Mouse (Mus musculus): ENCODE data around the gene Ddc. TPM values are rescaled to one million over a fixed set of nuclear protein-coding genes. Genes with fewer than 3 reads are reported as not detected.

Gene Ddc
- polyA plus RNA-seq, 1 experiment, result 0.48 TPM

DNA sequence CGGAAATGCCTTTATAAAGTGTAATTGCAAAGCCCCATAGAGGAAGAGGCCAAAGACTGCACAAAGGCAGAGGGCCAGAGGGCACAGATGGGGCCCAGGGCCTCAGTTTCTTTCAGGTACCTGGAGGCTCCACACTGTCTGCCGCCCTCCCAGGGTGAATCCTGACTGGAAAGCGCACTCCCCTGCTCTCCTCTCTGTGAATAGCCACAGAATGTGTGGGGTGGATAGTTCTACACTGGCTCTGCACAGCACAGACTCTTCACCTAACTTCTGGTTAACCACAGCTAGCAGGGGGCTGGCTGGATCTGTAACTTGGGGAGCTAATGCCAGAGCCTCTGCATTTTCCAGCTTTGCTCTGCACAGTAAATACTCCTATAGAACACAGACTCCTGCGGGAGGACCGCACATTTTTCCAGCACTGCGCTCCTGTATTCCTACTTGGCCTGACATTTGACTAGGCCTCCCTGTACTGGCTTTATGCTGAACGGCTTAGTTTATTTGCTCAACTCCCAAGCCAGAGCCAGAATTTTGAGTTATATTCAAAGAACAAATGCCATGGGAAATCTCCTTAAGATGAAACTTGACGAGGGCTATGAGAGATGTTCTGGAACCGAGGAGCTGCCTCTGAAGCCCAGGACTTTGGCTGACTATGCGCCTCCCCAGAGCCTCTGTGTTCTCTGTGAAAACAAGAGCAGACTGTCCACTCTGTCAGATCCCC, 18.8 kb downstream of the Ddc start:
- Histone ChIP-seq H3ac (ENCODE audit: control insufficient read depth, insufficient read length, low read depth) (no peak overlapping the region), H3K79me3 (ENCODE audit: low read depth) (no peaks in the 10 kb centered on the region), H3K4me3 (ENCODE audit: insufficient read depth, poor library complexity, severe bottlenecking) (no peak overlapping the region), H3K79me2 (ENCODE audit: control insufficient read depth, insufficient read depth) (no peaks in the 10 kb centered on the region), H3K36me3 (ENCODE audit: control insufficient read depth, insufficient read depth) (no peaks in the 10 kb centered on the region), H3K27me3 (ENCODE audit: control insufficient read depth, insufficient read depth, insufficient read length) (no peaks in the 10 kb centered on the region)
- no peak for TF ChIP-seq MAX (IDR thresholded peaks at IDR 0.05)
- no peak for TF ChIP-seq MYOD1 (IDR thresholded peaks at IDR 0.05; ENCODE audit: control insufficient read depth, insufficient read length, low read depth)
- no peak for TF ChIP-seq USF1 (IDR thresholded peaks at IDR 0.05; ENCODE audit: low read depth)
- no peak for TF ChIP-seq CEBPB (IDR thresholded peaks at IDR 0.05; ENCODE audit: low read depth)
- TF ChIP-seq CTCF (IDR thresholded peaks at IDR 0.05; ENCODE audit: control insufficient read depth, insufficient read depth, insufficient read length), result no peak
- no peak for TF ChIP-seq MYOG (IDR thresholded peaks at IDR 0.05; ENCODE audit: control insufficient read depth, extremely low read depth, insufficient read length)
- no peak for TF ChIP-seq FOSL1 (IDR thresholded peaks at IDR 0.05; ENCODE audit: insufficient read depth, low read length, poor library complexity, severe bottlenecking)

DNA sequence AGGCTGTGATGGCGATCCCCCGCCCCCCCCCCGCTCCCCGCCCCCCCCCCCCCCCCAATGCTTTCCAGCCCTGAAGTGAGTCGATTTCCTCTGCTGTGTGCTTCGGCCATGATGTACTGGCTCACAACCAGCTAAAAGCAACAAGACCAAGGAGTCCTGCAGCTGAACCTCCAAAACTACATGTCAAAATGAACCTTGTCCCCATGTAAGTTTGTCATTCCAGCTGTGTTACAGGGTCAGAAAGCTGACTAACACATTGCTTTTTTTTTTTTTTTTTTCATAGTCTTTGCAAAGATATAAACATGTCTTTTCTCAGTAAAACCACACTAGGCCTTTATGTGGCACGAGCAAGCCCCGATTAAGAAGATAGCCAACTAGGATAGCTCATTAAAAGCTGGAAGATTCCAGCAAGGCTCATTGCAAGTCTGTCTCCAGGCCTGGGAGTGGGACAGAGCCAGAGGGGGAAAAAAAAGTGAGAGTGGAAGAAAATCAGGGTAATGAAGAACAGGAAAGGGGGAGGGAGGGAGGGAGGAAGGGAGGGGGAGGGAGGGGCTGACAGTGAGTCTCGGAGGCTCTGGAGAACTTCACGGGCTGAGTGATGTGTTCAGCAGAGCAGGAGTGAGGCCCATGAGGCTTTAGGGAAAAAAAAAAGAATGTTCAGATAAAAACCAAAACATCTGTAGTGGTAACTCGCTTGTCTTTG, 19.5 kb downstream of the Ddc start:
- TF ChIP-seq USF1 (IDR thresholded peaks at IDR 0.05; ENCODE audit: low read depth) (no peak), CEBPB (IDR thresholded peaks at IDR 0.05; ENCODE audit: low read depth) (no peak), CTCF (IDR thresholded peaks at IDR 0.05; ENCODE audit: control insufficient read depth, insufficient read depth, insufficient read length) (no peak), FOSL1 (IDR thresholded peaks at IDR 0.05; ENCODE audit: insufficient read depth, low read length, poor library complexity, severe bottlenecking) (no peak), MYOG (IDR thresholded peaks at IDR 0.05; ENCODE audit: control insufficient read depth, extremely low read depth, insufficient read length) (no peak), MAX (IDR thresholded peaks at IDR 0.05) (no peak), MYOD1 (IDR thresholded peaks at IDR 0.05; ENCODE audit: control insufficient read depth, insufficient read length, low read depth) (no peak)
- no peak overlapping the region for H3K4me3 ChIP-seq (ENCODE audit: insufficient read depth, poor library complexity, severe bottlenecking)
- no peaks in the 10 kb centered on the region for H3K36me3 ChIP-seq (ENCODE audit: control insufficient read depth, insufficient read depth)
- H3ac ChIP-seq (ENCODE audit: control insufficient read depth, insufficient read length, low read depth), result no peak overlapping the region
- H3K79me3 ChIP-seq (ENCODE audit: low read depth), result no peaks in the 10 kb centered on the region
- no peaks in the 10 kb centered on the region for H3K27me3 ChIP-seq (ENCODE audit: control insufficient read depth, insufficient read depth, insufficient read length)
- H3K79me2 ChIP-seq (ENCODE audit: control insufficient read depth, insufficient read depth), result no peaks in the 10 kb centered on the region

DNA sequence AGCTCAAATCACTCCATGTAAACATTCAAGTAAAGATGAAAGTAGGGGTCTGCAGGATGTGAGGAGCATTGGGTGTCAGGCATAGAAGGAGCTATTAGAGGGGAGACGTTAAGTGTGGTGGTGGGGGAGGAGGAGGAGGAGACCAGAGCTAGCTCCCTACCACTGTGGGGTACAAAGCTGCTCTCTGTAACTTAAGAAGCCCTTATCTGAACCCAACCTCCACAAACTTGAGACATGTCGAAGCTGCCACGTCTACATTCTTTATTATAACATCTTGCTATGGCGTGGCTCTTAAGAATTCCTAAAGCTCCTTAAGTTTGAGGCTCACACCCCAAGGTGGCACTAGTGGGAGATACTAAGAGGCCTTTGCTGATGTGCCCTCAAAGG, 20.1 kb downstream of the Ddc start:
- H3ac ChIP-seq (ENCODE audit: control insufficient read depth, insufficient read length, low read depth), result no peak overlapping the region
- no peaks in the 10 kb centered on the region for H3K27me3 ChIP-seq (ENCODE audit: control insufficient read depth, insufficient read depth, insufficient read length)
- no peak for TF ChIP-seq CEBPB (IDR thresholded peaks at IDR 0.05; ENCODE audit: low read depth)
- TF ChIP-seq CTCF (IDR thresholded peaks at IDR 0.05; ENCODE audit: control insufficient read depth, insufficient read depth, insufficient read length), result no peak
- no peak for TF ChIP-seq MYOG (IDR thresholded peaks at IDR 0.05; ENCODE audit: control insufficient read depth, extremely low read depth, insufficient read length)
- TF ChIP-seq MAX (IDR thresholded peaks at IDR 0.05), result no peak
- TF ChIP-seq MYOD1 (IDR thresholded peaks at IDR 0.05; ENCODE audit: control insufficient read depth, insufficient read length, low read depth), result no peak
- no peak for TF ChIP-seq USF1 (IDR thresholded peaks at IDR 0.05; ENCODE audit: low read depth)
- TF ChIP-seq FOSL1 (IDR thresholded peaks at IDR 0.05; ENCODE audit: insufficient read depth, low read length, poor library complexity, severe bottlenecking), result no peak
- no peaks in the 10 kb centered on the region for H3K79me2 ChIP-seq (ENCODE audit: control insufficient read depth, insufficient read depth)
- H3K36me3 ChIP-seq (ENCODE audit: control insufficient read depth, insufficient read depth), result no peaks in the 10 kb centered on the region
- no peaks in the 10 kb centered on the region for H3K79me3 ChIP-seq (ENCODE audit: low read depth)
- no peak overlapping the region for H3K4me3 ChIP-seq (ENCODE audit: insufficient read depth, poor library complexity, severe bottlenecking)

DNA sequence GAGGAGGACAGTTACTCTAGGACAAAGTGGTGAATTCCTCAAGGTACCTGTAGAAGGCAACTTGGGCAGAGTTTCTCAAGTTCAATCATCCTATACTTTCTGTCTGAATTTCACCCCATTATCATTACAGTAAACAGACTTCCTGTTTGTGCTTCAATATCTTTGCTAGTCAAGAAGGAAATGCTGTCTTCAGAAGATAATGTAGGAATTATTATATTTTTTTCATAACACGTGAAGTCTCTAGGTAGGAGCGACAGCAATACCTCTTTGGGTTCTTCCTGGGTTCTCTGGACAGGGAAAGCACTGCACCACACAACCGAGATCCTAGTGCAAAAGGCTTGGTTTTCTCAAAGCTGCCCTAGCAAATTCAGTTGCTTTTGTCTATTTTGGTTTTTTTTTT, 21.6 kb downstream of the Ddc start:
- no peak overlapping the region for H3K4me3 ChIP-seq (ENCODE audit: insufficient read depth, poor library complexity, severe bottlenecking)
- no peaks in the 10 kb centered on the region for H3K79me3 ChIP-seq (ENCODE audit: low read depth)
- TF ChIP-seq MAX (IDR thresholded peaks at IDR 0.05) (no peak), MYOD1 (IDR thresholded peaks at IDR 0.05; ENCODE audit: control insufficient read depth, insufficient read length, low read depth) (no peak), CTCF (IDR thresholded peaks at IDR 0.05; ENCODE audit: control insufficient read depth, insufficient read depth, insufficient read length) (no peak), FOSL1 (IDR thresholded peaks at IDR 0.05; ENCODE audit: insufficient read depth, low read length, poor library complexity, severe bottlenecking) (no peak), USF1 (IDR thresholded peaks at IDR 0.05; ENCODE audit: low read depth) (no peak), MYOG (IDR thresholded peaks at IDR 0.05; ENCODE audit: control insufficient read depth, extremely low read depth, insufficient read length) (no peak)
- no peaks in the 10 kb centered on the region for H3K27me3 ChIP-seq (ENCODE audit: control insufficient read depth, insufficient read depth, insufficient read length)
- H3K79me2 ChIP-seq (ENCODE audit: control insufficient read depth, insufficient read depth), result no peaks in the 10 kb centered on the region
- H3K36me3 ChIP-seq (ENCODE audit: control insufficient read depth, insufficient read depth), result no peaks in the 10 kb centered on the region
- H3ac ChIP-seq (ENCODE audit: control insufficient read depth, insufficient read length, low read depth), result no peak overlapping the region

DNA sequence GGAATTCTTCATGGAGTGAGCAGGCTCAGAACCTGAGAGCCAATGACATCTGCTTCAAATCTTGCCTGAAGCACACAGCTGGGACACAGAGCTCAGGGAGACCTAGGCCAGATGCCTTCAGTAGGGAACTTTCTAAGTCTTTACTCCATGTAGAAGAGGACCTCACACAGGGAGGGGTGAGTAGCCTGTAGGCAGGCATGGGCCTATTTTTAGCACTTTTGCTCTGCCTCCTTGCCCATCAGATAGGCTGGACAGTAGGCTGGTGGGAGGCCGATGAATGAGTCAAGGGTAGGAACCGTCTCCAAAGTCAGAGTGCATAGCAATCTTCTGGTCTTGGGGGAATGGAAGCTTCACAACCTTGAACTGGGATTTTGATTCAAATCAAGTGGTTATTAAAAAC, 22.7 kb downstream of the Ddc start:
- no peaks in the 10 kb centered on the region for H3K79me2 ChIP-seq (ENCODE audit: control insufficient read depth, insufficient read depth)
- no peaks in the 10 kb centered on the region for H3K27me3 ChIP-seq (ENCODE audit: control insufficient read depth, insufficient read depth, insufficient read length)
- H3K79me3 ChIP-seq (ENCODE audit: low read depth), result no peaks in the 10 kb centered on the region
- H3K4me3 ChIP-seq (ENCODE audit: insufficient read depth, poor library complexity, severe bottlenecking), result no peak overlapping the region
- TF ChIP-seq FOSL1 (IDR thresholded peaks at IDR 0.05; ENCODE audit: insufficient read depth, low read length, poor library complexity, severe bottlenecking) (no peak), CEBPB (IDR thresholded peaks at IDR 0.05; ENCODE audit: low read depth) (no peak), CTCF (IDR thresholded peaks at IDR 0.05; ENCODE audit: control insufficient read depth, insufficient read depth, insufficient read length) (no peak), MYOD1 (IDR thresholded peaks at IDR 0.05; ENCODE audit: control insufficient read depth, insufficient read length, low read depth) (no peak), MYOG (IDR thresholded peaks at IDR 0.05; ENCODE audit: control insufficient read depth, extremely low read depth, insufficient read length) (no peak), USF1 (IDR thresholded peaks at IDR 0.05; ENCODE audit: low read depth) (no peak), MAX (IDR thresholded peaks at IDR 0.05) (no peak)
- no peaks in the 10 kb centered on the region for H3K36me3 ChIP-seq (ENCODE audit: control insufficient read depth, insufficient read depth)
- H3ac ChIP-seq (ENCODE audit: control insufficient read depth, insufficient read length, low read depth), result no peak overlapping the region
